Mouse (Mus musculus) embryo, embryonic 11 days (tissue): Measurements from ENCODE around the gene Gm5771.
"Not testable (repeated sequence)": the region's sequence is repeated elsewhere in the genome, so short reads cannot be mapped to it uniquely, and the experiment has no call there.

Experiments used
- DNase-seq: peaks from one replicate; pipeline ENCODE4 v3.0.0-alpha.2; 2015

Gm5771 gene

DNA sequence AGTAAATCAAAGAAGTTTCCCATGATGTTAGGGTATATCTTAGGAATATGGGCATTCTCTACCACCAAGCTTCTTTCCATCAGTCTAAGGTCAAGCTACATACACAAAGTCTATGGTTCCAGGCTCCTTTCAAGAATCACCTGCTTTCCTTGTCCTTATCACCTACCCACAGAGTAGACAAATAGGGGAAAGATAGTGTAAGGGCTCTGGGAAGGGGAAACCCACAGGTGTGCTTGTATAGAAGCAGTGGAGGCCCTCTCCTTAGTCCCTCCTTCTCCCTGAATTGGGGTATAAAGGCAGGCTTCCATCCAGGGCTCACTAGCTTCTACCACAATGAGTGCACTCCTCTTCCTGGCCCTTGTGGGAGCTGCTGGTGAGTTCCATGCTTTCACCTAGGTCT is at the start of gene Gm5771:
TSS of gene Gm5771 (plus strand) at position 301 of the 400 bp plus-strand sequence.
- DNase-seq: not testable (repeated sequence)

DNA sequence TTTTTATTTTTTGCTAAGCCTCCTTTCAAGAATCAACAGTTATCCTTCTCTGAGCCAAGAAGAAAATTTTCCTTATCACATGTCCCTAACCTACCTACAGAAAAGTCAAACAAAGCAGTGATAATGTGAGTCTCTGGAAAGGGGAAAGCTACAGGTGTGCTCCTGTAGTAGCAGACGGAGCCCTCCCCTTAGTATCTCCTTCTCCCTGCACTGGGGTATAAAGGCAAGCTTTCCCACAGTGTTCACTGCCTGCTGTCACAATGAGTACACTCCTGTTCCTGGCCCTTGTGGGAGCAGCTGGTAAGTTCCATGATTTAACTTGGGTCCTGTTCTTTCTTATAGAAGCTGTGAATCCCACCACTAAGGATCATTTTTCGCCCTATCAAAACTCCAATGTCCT is 38.2 kb upstream of the Gm5771 start, which contains the start of gene Try10:
TSS of gene Try10 (plus strand) at position 174 of the 400 bp plus-strand sequence.
- DNase-seq: no peak

DNA sequence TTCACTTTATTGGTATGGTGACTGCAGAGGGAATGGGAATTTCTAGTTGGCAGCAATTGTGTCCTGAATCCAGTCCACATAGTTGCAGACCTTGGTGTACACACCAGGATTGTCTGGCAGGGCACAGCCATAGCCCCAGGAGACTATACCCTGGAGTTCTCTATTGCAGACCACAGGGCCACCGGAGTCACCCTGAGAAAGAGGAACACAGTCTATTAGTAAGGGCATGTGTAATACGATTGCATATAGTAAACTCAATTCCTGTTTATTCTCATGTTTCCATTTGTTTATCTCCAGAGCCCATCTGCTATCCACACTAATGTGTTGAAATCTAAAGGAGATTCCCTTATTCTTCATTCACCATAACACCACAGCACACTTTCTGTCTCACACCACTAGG is 18.4 kb upstream of the Gm5771 start:
- DNase-seq: not testable (repeated sequence)

DNA sequence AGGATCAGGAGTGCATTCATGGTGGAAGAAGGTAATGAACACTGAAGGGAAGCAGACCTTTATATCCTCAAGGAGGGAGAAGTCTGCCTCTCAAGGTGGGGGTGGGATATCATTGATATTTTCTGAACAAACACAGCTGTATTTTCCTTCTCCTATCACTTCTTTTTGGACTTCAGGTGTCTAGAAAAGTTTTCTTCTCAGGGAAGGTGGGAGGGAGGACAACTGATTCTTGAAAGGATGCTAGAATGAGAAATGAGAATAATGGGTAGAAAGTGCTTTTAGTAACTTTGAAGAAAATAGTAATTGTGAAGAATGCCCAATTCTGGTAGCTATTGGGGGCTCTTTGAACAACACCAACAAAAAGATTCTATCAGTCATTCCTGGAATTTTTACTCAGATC is 14.6 kb upstream of the Gm5771 start, which contains the start of gene Prss3:
TSS of gene Prss3 (minus strand) at position 101 of the 400 bp plus-strand sequence.
- DNase-seq: not testable (repeated sequence)

DNA sequence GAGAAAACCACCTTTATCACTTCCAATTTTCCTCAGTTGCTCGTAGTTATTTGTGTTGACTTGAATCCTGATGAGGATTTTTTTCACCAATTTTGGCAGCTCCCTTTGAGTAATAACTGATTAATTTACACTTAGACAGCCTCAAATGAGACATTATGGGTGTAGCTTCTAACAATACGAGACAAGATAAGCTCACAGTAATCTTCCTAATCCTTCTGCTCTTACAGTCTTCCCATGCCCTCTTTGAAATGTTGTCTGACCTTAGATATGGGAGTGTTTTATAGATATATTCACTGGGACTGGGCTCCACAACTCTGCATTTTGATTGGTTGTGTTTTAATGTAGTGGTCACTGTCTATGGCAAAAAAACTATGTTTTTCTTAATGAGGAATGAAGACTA is 5.4 kb upstream of the Gm5771 start:
- DNase-seq: no peak

DNA sequence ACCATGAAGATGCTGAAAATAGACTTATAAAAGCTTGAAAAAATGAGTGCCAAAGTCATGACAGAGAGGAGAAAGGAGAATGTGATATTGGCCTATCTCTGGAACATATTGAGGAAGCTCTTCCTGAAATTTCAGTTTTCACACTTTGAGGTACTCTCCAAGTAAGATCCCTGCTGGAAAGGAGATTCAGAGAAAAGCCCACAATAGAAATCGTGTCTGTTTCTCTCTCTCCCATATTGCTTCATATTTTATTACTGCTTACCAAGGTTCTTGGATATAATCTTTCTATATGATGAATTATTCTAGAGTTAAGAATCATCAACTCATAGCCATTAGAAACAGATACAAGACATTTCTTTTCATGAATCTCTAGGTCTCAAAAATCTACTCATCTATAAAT is 516 bp upstream of the Gm5771 start:
- DNase-seq: not testable (repeated sequence)

DNA sequence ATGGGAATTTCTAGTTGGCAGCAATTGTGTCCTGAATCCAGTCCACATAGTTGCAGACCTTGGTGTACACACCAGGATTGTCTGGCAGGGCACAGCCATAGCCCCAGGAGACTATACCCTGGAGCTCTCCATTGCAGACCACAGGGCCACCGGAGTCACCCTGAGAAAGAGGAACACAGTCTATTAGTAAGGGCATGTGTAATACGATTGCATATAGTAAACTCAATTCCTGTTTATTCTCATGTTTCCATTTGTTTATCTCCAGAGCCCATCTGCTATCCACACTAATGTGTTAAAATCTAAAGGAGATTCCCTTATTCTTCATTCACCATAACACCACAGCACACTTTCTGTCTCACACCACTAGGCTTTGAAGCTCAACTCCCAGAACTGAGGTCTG is 50.1 kb downstream of the Gm5771 start:
- DNase-seq: not testable (repeated sequence)

DNA sequence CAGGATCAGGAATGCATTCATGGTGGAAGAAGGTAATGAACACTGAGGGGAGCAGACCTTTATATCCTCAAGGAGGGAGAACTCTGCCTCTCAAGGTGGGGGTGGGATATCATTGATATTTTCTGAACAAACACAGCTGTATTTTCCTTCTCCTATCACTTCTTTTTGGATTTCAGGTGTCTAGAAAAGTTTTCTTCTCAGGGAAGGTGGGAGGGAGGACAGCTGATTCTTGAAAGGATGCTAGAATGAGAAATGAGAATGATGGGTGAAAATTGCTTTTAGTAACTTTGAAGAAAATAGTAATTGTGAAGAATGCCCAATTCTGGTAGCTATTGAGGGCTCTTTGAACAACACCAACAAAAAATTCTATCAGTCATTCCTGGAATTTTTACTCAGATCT is 53.9 kb downstream of the Gm5771 start, which contains the start of gene Gm10334:
TSS of gene Gm10334 (minus strand) at position 101 of the 400 bp plus-strand sequence.
- not testable (repeated sequence) for DNase-seq
